Mouse (Mus musculus): Measurements from ENCODE around the gene Map3k7. TPM values are rescaled to one million over a fixed set of nuclear protein-coding genes. Genes with fewer than 3 reads are reported as not detected.

Gene Map3k7
- total RNA-seq, 2 experiments from 2014 or later: 29.7 to 36.0 TPM

GRCm38 (mm10) chr4:32055151-32056052, 91.5 kb downstream of the Map3k7 start:
- peak; percentile 94 for ATAC-seq (replicated peaks; ENCODE audit: poor library complexity, severe bottlenecking)

- ATAC-seq (replicated peaks; ENCODE audit: poor library complexity, severe bottlenecking): no peak
Measured at GRCm38 (mm10) chr4:32056441-32056840, 92.5 kb downstream of the Map3k7 start.

- peak; percentile 84 for ATAC-seq (replicated peaks; ENCODE audit: poor library complexity, severe bottlenecking)
Measured at GRCm38 (mm10) chr4:32057102-32057501, 93.2 kb downstream of the Map3k7 start.

- no peak for ATAC-seq (replicated peaks; ENCODE audit: poor library complexity, severe bottlenecking)
Measured at GRCm38 (mm10) chr4:32060686-32061085, 96.8 kb downstream of the Map3k7 start.

GRCm38 (mm10) chr4:32062381-32063059, 98.6 kb downstream of the Map3k7 start:
- no peak for ATAC-seq (replicated peaks; ENCODE audit: poor library complexity, severe bottlenecking)

- no peak for ATAC-seq (replicated peaks; ENCODE audit: poor library complexity, severe bottlenecking)
Measured at GRCm38 (mm10) chr4:32063291-32063690, 99.4 kb downstream of the Map3k7 start.

Measured in granulocyte monocyte progenitor cell, adult 5-6 weeks (primary cell).